Comparison of ENCODE assay signal across 11 mouse cellular contexts in the genomic region with DNA sequence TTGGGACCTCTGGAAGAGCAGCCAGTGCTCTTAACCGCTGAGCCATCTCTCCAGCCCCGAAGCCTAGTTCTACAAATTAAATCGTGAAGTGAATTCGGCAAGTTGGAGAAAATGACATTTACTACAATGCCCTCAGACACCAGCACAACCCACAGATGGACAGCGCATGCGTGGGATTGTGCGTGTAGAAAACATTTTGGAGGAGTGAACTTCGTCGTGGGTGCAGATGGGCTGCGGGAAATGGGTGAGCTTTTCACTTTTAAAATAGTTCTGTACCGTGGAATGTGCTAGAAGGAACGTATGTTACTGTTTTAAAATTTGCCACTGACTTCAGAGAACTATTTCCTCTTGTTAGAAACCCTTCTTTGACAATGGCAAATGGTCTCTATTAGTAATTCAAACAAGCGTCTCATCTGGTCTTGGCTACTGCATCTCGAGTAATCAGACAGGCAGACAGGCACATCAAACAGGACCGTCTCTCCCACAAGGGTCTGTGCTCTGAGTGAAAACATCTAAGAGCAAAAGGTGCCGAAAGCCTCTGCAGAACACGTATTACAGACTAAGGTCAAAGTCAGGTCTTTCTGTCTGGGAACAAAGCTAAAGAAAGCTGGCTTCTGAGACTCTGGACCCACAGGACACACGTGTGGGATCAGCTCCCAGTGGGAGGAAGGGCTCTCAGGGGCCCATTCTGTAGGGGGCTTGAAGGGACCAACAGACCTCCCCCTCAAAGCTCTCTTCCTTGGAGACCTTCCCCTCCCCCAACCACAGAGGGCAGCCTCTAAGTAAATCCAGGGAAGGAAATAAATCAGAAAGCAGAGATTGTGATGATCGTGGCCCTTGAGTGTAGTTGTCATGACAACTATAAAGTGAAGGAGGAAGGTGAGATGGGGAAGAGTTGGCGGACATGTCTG. TPM values are rescaled to one million over a fixed set of nuclear protein-coding genes. Genes with fewer than 3 reads are reported as not detected.
DNase-seq lines count a peak whose midpoint lies in the region; ATAC-seq and TF ChIP-seq lines count a peak whose summit lies in the region.
"Had no signal": no experiment of that assay in that cellular context is flagged by ENCODE, and none has a peak within 500 bp of the region (broad histone marks: within the 10 kb centered on the region; RNA-seq: fewer than 3 reads in every experiment).

No protein-coding gene starts in this region.

- peak overlapping the region; percentile 45 for H3K4me2 ChIP-seq in heart, embryonic 15.5 days
- H3K4me2 ChIP-seq in intestine, embryonic 14.5 days (ENCODE audit: low read length) = no peak overlapping the region
- H3K4me2 ChIP-seq: embryonic facial prominence, embryonic 12.5 days had no signal

- TF ChIP-seq CTCF in heart, adult 2 months (IDR thresholded peaks at IDR 0.05) = no peak
- no peak for TF ChIP-seq CTCF in brain, embryonic 14.5 days (IDR thresholded peaks at IDR 0.05; ENCODE audit: borderline replicate concordance, extremely low read depth, insufficient read depth, insufficient read length)

- TF ChIP-seq POLR2A in heart, adult 2 months (IDR thresholded peaks at IDR 0.05; ENCODE audit: insufficient read depth, low read depth, low read length) = no peak
- TF ChIP-seq POLR2A in brain, embryonic 14.5 days (IDR thresholded peaks at IDR 0.05; ENCODE audit: borderline replicate concordance, extremely low read depth, insufficient read depth, insufficient read length, poor library complexity, severe bottlenecking) = no peak

- no peak overlapping the region for H3K9ac ChIP-seq in heart, embryonic 15.5 days
- no peak overlapping the region for H3K9ac ChIP-seq in heart, adult 2 months (ENCODE audit: low read depth, low read length)
- no peak overlapping the region for H3K9ac ChIP-seq in intestine, embryonic 14.5 days (ENCODE audit: low read length)
- H3K9ac ChIP-seq: embryonic facial prominence, embryonic 12.5 days had no signal

- peak overlapping the region; percentile 75 for H3K27ac ChIP-seq in heart, embryonic 15.5 days
- no peak overlapping the region for H3K27ac ChIP-seq in heart, adult 2 months
- H3K27ac ChIP-seq in intestine, embryonic 14.5 days (ENCODE audit: low read depth) = peak overlapping the region; percentile 62
- H3K27ac ChIP-seq: embryonic facial prominence, embryonic 12.5 days had no signal

- DNase-seq in heart, adult 2 months = no peak
- peak; percentile 27 for DNase-seq in brain, embryonic 14.5 days (ENCODE audit: low read depth)
- no peak for DNase-seq in intestine, embryonic 14.5 days (ENCODE audit: low spot score)
- peak; percentile 52 for DNase-seq in mesoderm, embryonic 11.5 days (ENCODE audit: low read depth, low spot score)
- DNase-seq in cerebellum, postnatal 36 days = no peak
- DNase-seq in spleen, postnatal 10 days (ENCODE audit: low spot score in 2 of 2) = no peak
- no peak for DNase-seq in spleen, postnatal 14 days (ENCODE audit: low spot score in 2 of 2)
- DNase-seq: gastrocnemius, postnatal 25 days; thymus, postnatal 25 days had no signal

- intact Hi-C loops in heart, adult 2 months (cut with DNase I) = no loop called here

- 43% methylated on average over 20 of the region's 20 CpGs for WGBS in heart, embryonic 15.5 days
- WGBS in heart, adult 2 months = 58% methylated on average over 20 of the region's 20 CpGs
- WGBS in intestine, embryonic 14.5 days = 47% methylated on average over 20 of the region's 20 CpGs

- no peaks in the 10 kb centered on the region for H3K36me3 ChIP-seq in heart, embryonic 15.5 days
- no peaks in the 10 kb centered on the region for H3K36me3 ChIP-seq in heart, adult 2 months (ENCODE audit: control insufficient read depth, insufficient read depth, low read length)
- H3K36me3 ChIP-seq in intestine, embryonic 14.5 days (ENCODE audit: control insufficient read depth, insufficient read depth, low read length) = no peaks in the 10 kb centered on the region; the same call in 1 of the 2 replicates

- no peaks in the 10 kb centered on the region for H3K9me3 ChIP-seq in heart, embryonic 15.5 days (replicated peaks)
- H3K9me3 ChIP-seq in intestine, embryonic 14.5 days (ENCODE audit: control insufficient read depth, low read length) = no peaks in the 10 kb centered on the region
- H3K9me3 ChIP-seq: embryonic facial prominence, embryonic 12.5 days had no signal

- H3K79me2 ChIP-seq in heart, adult 2 months (replicated peaks; ENCODE audit: control insufficient read depth, insufficient read depth, low read length) = no peaks in the 10 kb centered on the region

- no peak for TF ChIP-seq EP300 in heart, adult 2 months (IDR thresholded peaks at IDR 0.05; ENCODE audit: insufficient read depth, low read depth, low read length)

- peaks cover 28% of the 10 kb centered on the region for H3K4me1 ChIP-seq in heart, embryonic 15.5 days (replicated peaks)
- H3K4me1 ChIP-seq in heart, adult 2 months (ENCODE audit: control insufficient read depth, insufficient read depth, low read length) = no peaks in the 10 kb centered on the region
- H3K4me1 ChIP-seq in intestine, embryonic 14.5 days (replicated peaks; ENCODE audit: control insufficient read depth, insufficient read depth, low read length) = peaks cover 10% of the 10 kb centered on the region; the same call in 1 of the 2 replicates

- no peaks in the 10 kb centered on the region for H3K27me3 ChIP-seq in heart, embryonic 15.5 days
- no peaks in the 10 kb centered on the region for H3K27me3 ChIP-seq in heart, adult 2 months (ENCODE audit: control insufficient read depth, insufficient read depth, low read length)
- no peaks in the 10 kb centered on the region for H3K27me3 ChIP-seq in intestine, embryonic 14.5 days (replicated peaks; ENCODE audit: control insufficient read depth, insufficient read depth, low read length)
- H3K27me3 ChIP-seq: embryonic facial prominence, embryonic 12.5 days had no signal

- ATAC-seq in heart, embryonic 15.5 days (replicated peaks; ENCODE audit: insufficient number of reproducible peaks, insufficient read depth, low FRiP score, low read depth) = peak; percentile 44; the same call in 1 of the 2 replicates
- no peak for ATAC-seq in intestine, embryonic 14.5 days (replicated peaks; ENCODE audit: low FRiP score, low TSS enrichment, low read depth)

- H3K4me3 ChIP-seq in heart, embryonic 15.5 days = no peak overlapping the region; the same call in 1 of the 2 replicates
- H3K4me3 ChIP-seq in heart, adult 2 months = no peak overlapping the region
- H3K4me3 ChIP-seq in intestine, embryonic 14.5 days (ENCODE audit: low read depth, low read length) = no peak overlapping the region
- H3K4me3 ChIP-seq: embryonic facial prominence, embryonic 12.5 days had no signal

RNA-seq across cellular contexts. Expression of gene Fndc9, which starts 33.4 kb away (rescaled TPM):
- polyA plus RNA-seq in heart, embryonic 15.5 days (2015; fragmentation: Nextera tagmentation; extraction: Ambion mirVana) = 0.06 TPM in 1 of 2 replicates, not detected in the other
- total RNA-seq in heart, adult 2 months (2021) = not detected
- not detected in 2 replicates for polyA plus RNA-seq in heart, adult 2 months (2012; rRNA removed)
- 1.3 and 2.6 TPM in 2 replicates for polyA plus RNA-seq in brain, embryonic 14.5 days (2012; rRNA removed)
- polyA plus RNA-seq in intestine, embryonic 14.5 days (2014; fragmentation: Nextera tagmentation; extraction: Ambion mirVana) = 0.09 and 0.38 TPM in 2 replicates
- total RNA-seq: gastrocnemius, postnatal 25 days had no signal

RNA-seq across cellular contexts. Expression of gene Nipal4, which starts 35.6 kb away (rescaled TPM):
- polyA plus RNA-seq in heart, embryonic 15.5 days (2015; fragmentation: Nextera tagmentation; extraction: Ambion mirVana) = 5.3 and 6.5 TPM in 2 replicates
- under 1 TPM; 0.11 to 0.18 TPM for total RNA-seq in heart, adult 2 months (2021)
- 0.18 and 0.20 TPM in 2 replicates for polyA plus RNA-seq in heart, adult 2 months (2012; rRNA removed)
- 0.59 and 0.83 TPM in 2 replicates for polyA plus RNA-seq in brain, embryonic 14.5 days (2012; rRNA removed)
- 3.5 and 4.5 TPM in 2 replicates for polyA plus RNA-seq in intestine, embryonic 14.5 days (2014; fragmentation: Nextera tagmentation; extraction: Ambion mirVana)
- total RNA-seq: gastrocnemius, postnatal 25 days had no signal

Comparison
In these comparisons a context has a peak if more than half of its experiments do, and no peak if none do; other contexts are left out.
1. DNase-seq: peak in brain, embryonic 14.5 days (single experiment) and mesoderm, embryonic 11.5 days (single experiment); none in heart, adult 2 months (0 of 2), intestine, embryonic 14.5 days (single experiment), cerebellum, postnatal 36 days (0 of 2), spleen, postnatal 10 days (0 of 2) and spleen, postnatal 14 days (0 of 2).